Mouse (Mus musculus) left cerebral cortex, postnatal 25 days (tissue): ENCODE measurements around the gene Lgals3bp. TPM values are rescaled to one million over a fixed set of nuclear protein-coding genes. Genes with fewer than 3 reads are reported as not detected.

Source experiments
- DNase-seq, 2 experiments: peaks; one replicate each; pipeline ENCODE4 v3.0.0; 2022; ENCODE audit warnings: low spot score in 2 of 2, mixed read lengths in 1 of 2
- intact Hi-C: fragments of 180-260 bp; cut with DNase I; formaldehyde crosslinking; loops from one replicate; pipeline ENCODE4 v1.15.1; 2025
- total RNA-seq, 2 experiments: library from RNA; stranded (reverse); gene quantifications; 2 replicates each; pipeline ENCODE4 v1.2.3; 2021

Gene Lgals3bp
- 10 to 100 TPM; 14.2 to 15.2 TPM for total RNA-seq

- DNase-seq = peak; percentile 56 to 76
- intact Hi-C loops = no loop called here
These were observed at the start of gene Lgals3bp for GRCm38 (mm10) chr11:118401760-118402280. TSS of gene Lgals3bp (minus strand) at chr11:118402092.

- no peak for DNase-seq
- intact Hi-C loops = no loop called here
These were observed 49.3 kb upstream of the Lgals3bp start for GRCm38 (mm10) chr11:118451211-118451610.

GRCm38 (mm10) chr11:118448385-118448784, 46.5 kb upstream of the Lgals3bp start:
- DNase-seq = no peak
- intact Hi-C loops = loop anchor here (5.0 kb wide), 1 partner anchor 289 kb away; no protein-coding TSS in a partner anchor

DNA sequence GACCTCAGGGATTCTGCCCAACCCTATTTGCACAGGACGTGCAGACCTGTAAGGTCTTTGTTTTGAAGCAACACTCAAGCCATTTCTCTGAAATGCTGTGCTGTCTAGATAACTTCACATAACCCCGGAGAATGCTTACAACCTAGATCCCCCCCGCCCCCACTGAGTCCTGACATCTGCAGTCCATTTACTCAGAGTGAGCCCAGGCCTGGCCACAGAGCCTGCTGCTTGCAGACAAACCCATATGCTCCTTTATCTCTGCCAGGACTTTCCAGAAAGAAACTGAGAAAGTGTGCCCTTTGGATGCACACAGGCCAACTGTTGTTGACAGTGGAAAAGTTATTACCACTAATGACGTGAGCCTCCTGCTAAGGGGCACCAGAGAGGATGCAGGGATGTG, 45.5 kb upstream of the Lgals3bp start:
- DNase-seq = no peak
- intact Hi-C loops = loop anchor here (5.0 kb wide), 1 partner anchor 290 kb away; no protein-coding TSS in a partner anchor

DNA sequence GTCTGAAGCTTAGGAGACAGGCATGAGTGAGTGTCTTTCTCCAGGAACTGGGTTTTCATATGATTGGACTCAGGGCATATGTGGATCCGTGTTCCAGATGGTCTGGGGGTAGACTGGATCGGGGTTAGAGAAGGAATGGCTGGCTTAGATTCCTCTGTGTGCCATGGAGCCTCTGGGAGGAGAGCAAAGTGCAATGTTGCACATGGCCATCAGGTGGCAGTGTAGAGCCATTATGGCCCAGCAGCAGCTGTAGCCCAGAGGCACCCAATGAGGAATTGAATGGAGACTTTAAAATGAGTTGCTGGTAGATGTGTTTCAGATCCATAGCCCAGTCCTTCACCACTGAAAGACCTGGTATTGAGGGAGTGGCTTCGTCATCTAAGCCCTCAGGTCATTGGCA, 44.0 kb upstream of the Lgals3bp start:
- intact Hi-C loops = loop anchor here (1.0 to 5.0 kb wide), 2 partner anchors 45 to 291 kb away; no protein-coding TSS in a partner anchor
- DNase-seq = peak; percentile 64 to 73

DNA sequence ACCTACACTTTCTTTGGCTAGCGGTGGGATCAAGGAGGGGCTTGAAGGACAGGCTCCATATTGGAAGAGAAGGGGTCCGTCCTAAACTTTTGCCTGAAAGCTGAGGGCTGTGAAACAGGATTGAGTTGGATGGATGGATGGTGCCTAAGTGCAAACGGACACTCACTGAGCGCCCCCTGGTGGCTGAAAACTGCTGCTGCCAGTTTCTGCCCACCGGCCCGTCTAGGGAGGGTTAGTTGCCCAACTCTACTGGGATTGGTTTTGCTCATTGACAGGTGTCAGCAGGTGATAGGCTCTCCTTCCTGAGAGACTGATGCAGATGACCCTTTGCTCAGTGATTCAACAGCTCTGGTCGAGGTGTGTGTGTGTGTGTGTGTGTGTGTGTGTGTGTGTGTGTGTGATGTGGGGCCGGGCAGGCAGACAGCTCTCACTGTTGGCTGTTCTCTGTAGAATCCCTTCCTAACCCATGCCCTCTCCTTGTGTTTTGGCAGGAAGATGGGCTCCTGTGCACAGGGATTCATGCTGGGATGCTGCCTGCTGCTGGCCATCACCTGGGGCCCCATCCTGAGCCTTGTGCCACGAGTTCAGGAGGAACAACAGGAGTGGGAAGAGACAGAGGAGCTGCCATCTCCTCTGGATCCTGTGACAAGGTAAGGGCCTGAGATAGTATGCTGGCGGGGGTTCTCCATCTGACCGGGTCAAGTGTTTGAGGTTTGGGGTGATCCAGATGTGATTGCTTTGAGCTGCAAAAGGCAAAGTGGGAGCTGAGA, 41.5 kb upstream of the Lgals3bp start:
- peak in 1 of 2 experiments; percentile 56 for DNase-seq
- intact Hi-C loops = loop anchor here (1.0 kb wide), 1 partner anchor 19 kb away; no protein-coding TSS in a partner anchor

GRCm38 (mm10) chr11:118442691-118443090, 40.8 kb upstream of the Lgals3bp start:
- DNase-seq = no peak
- intact Hi-C loops = loop anchor here (1.0 kb wide), 1 partner anchor 18 kb away; no protein-coding TSS in a partner anchor

- DNase-seq = no peak
- intact Hi-C loops = no loop called here
These were observed 36.9 kb upstream of the Lgals3bp start for GRCm38 (mm10) chr11:118438665-118439414.

- no peak for DNase-seq
- intact Hi-C loops = no loop called here
These were observed 34.6 kb upstream of the Lgals3bp start for GRCm38 (mm10) chr11:118436471-118436935.

DNA sequence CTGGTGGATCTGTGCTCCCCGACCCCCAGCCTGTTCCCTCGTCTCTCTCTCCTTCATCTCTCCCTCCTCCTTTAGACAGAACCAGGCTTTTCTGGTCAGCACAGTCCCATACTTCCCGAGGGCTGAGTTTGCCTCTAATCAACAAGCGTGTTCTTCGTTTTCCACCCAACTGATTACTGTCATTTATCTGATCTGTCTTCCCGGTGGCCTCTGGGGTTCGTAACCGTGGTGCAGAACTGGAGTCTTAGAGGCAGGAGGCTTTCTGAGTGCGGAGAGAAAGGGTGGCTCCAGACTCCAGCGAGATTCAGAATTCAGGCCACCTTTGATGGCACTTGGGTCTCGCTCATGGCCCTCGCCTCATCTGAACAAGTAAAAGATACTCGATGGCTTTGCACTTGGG, 32.2 kb upstream of the Lgals3bp start:
- intact Hi-C loops = no loop called here
- DNase-seq = no peak

- no peak for DNase-seq
- intact Hi-C loops = no loop called here
These were observed 31.5 kb upstream of the Lgals3bp start for GRCm38 (mm10) chr11:118433398-118433868.

DNA sequence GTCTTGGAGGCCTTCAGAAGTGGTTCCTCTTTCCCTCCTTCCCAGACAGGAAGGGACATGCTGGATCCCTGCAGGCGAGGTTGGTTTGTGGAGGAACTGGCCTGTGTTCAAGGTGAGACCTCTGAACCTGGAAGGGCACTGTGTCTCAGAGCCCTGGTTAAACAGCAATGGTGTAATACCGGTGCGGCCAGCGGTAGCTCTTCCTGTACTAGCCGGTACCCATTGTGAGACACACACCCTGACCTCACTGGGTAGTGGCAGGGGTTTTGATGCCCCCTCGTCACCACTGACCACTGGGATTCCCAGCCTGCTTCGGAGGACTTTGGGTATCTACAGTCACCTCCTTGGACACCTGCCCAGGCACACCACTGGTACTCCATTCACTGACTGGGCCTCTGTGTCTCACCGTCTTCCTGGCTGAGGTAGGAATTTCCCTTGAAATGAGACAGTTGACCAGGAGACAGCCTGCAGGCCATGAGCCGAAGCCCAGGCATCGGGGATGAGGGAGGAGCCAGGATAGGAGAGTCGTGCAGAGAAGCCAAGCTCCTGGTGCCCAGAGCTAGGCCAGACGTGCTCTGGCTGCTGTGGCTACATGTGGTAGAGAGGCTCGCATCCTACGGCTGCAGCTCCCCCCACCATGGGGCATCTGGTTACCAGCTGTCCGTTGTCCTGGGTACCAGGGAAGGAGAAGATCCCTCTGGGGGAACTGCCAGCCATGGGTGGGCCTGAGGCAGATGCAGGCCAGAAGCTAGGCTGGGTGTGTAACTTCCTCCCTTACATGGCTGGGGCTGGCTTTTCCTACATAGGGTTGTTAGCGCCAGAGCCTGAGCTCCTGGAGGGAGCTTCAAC, 29.4 kb upstream of the Lgals3bp start:
- no peak for DNase-seq
- intact Hi-C loops = no loop called here

- intact Hi-C loops = no loop called here
These were observed 28.5 kb upstream of the Lgals3bp start for GRCm38 (mm10) chr11:118430291-118430885.

DNA sequence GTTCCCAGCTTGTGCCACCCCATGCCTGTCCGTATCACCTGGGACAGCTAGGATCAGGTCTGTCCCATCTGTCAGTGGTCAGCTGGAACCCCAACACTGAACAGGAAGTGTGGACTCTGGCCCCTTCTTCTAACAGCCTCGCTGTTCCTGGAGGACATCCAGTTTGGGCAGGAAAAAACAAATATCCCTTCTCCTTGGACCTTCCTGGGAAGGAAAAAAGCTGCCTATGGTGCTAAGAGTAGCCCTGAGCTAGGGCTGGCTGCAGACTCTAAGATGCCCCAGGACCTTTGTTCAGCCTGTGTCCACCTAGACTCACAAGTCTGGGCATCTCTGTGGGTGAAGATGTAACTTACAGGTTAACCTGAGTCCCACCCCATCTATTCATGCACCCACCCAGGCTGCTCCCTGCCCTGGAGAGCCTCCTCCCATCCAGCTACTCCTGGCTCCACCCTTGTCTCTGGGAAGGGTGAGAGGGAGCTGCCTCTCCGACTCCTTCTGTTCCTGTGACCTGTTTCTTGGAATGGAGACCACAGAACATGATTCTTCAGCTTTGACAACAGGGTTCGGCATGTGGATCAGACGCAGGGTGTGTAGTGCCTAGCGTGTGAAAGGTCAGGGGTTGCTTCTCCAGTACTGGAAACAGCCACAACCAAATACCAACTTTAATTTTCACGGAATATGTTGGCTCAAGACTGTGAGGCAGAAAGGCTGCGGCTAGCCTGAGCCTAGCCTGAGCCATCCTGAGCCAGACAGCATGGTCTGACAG, 27.2 kb upstream of the Lgals3bp start:
- DNase-seq = no peak
- intact Hi-C loops = loop anchor here (10.0 kb wide), 1 partner anchor 546 kb away; no protein-coding TSS in a partner anchor

More at GRCm38 (mm10) chr11:118430291-118430885, 28.5 kb upstream of the Lgals3bp start:
- DNase-seq = no peak

GRCm38 (mm10) chr11:118428460-118428868, 26.6 kb upstream of the Lgals3bp start:
- no peak for DNase-seq
- intact Hi-C loops = loop anchor here (10.0 kb wide), 1 partner anchor 546 kb away; no protein-coding TSS in a partner anchor

DNA sequence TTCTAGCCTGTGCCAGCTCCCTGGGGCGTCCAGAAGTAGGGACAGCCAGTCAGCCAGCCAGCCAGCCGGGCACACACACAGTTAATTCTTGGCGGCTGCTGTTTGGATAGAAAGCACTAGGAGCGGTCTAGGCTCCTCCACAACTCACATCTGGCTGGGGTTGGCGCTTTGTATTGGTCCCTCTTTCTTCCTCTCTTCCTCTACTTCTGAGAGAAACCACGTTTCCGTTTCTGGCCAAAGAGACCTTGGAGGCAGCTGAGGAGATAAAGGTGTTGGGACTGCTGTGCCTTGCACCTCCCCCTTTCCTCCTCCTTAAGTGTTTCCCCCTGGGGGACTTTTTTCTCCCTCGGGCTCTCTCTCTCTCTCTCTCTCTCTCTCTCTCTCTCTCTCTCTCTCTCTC, 26.1 kb upstream of the Lgals3bp start, which contains the start of gene C1qtnf1:
C1qtnf1 (plus strand) TSS at position 218 of the 400 bp plus-strand sequence.
- no peak for DNase-seq
- intact Hi-C loops = loop anchor here (10.0 kb wide), 1 partner anchor 547 kb away; no protein-coding TSS in a partner anchor

GRCm38 (mm10) chr11:118427266-118427779, 25.4 kb upstream of the Lgals3bp start:
- no peak for DNase-seq
- intact Hi-C loops = loop anchor here (10.0 kb wide), 1 partner anchor 547 kb away; no protein-coding TSS in a partner anchor
